11 mouse cellular contexts compared by ENCODE assay signal in genomic region chr13:113995490-113996236, GRCm38 (mm10).
"Had no signal": no experiment of that assay in that cellular context is flagged by ENCODE, and none has a peak within 500 bp of the region (broad histone marks: within the 10 kb centered on the region; RNA-seq: fewer than 3 reads in every experiment).

No protein-coding gene starts in this region.

- ATAC-seq: liver, postnatal 0 days; midbrain, embryonic 13.5 days had no signal

- H3K4me2 ChIP-seq: limb, embryonic 12.5 days; liver, embryonic 13.5 days; midbrain, embryonic 13.5 days had no signal

- H3K36me3 ChIP-seq: liver, embryonic 13.5 days; midbrain, embryonic 13.5 days had no signal

- DNase-seq: kidney, postnatal 10 days; kidney, postnatal 4 days; liver; liver, embryonic 13.5 days; liver, postnatal 0 days; lung, postnatal 36 days; right cerebral cortex, postnatal 14 days; thymus, postnatal 36 days had no signal

- H3K27me3 ChIP-seq: limb, embryonic 12.5 days; liver, embryonic 13.5 days; midbrain, embryonic 13.5 days had no signal

- H3K9me3 ChIP-seq: limb, embryonic 12.5 days; liver, embryonic 13.5 days; midbrain, embryonic 13.5 days had no signal

- H3K4me1 ChIP-seq: limb, embryonic 12.5 days; liver, embryonic 13.5 days had no signal

- H3K27ac ChIP-seq: layer of hippocampus, adult 2 months; limb, embryonic 12.5 days; liver, embryonic 13.5 days; midbrain, embryonic 13.5 days had no signal

- H3K9ac ChIP-seq: limb, embryonic 12.5 days; liver, embryonic 13.5 days; liver, postnatal 0 days; midbrain, embryonic 13.5 days had no signal

- H3K4me3 ChIP-seq: layer of hippocampus, adult 2 months; limb, embryonic 12.5 days; liver, embryonic 13.5 days; midbrain, embryonic 13.5 days had no signal
